Mouse (Mus musculus) right cerebral cortex, postnatal 25 days (tissue): ENCODE data around the gene Zscan4-ps2.
"Not testable (repeated sequence)": the region's sequence is repeated elsewhere in the genome, so short reads cannot be mapped to it uniquely, and the experiment has no call there.

Experiments
- DNase-seq: peaks from one replicate; pipeline ENCODE4 v3.0.0; 2022

The Zscan4-ps2 gene

DNA sequence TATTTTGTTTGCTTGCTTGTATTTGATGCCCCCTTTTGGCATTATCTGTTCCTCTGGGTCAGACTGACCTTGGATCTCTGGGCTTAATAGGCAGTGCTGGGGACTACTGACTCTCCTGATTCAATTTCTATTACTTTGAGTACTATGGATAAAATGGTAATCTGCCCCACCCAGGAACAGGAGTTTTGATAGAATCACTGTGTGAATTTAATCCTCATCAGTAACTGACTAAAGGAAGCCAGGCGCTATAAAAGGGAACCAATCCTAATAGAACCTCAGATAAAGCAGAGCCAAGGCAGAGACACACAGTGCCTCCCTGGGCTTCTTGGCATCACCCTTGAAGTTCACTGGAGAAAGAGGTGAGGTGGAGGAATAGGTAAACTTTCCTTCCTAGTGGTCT, at the start of gene Zscan4-ps2:
Gene Zscan4-ps2 (plus strand): TSS at position 301 of the 400 bp plus-strand sequence.
- DNase-seq = not testable (repeated sequence)
